9 mouse cellular contexts compared by ENCODE assay signal in the genomic region with DNA sequence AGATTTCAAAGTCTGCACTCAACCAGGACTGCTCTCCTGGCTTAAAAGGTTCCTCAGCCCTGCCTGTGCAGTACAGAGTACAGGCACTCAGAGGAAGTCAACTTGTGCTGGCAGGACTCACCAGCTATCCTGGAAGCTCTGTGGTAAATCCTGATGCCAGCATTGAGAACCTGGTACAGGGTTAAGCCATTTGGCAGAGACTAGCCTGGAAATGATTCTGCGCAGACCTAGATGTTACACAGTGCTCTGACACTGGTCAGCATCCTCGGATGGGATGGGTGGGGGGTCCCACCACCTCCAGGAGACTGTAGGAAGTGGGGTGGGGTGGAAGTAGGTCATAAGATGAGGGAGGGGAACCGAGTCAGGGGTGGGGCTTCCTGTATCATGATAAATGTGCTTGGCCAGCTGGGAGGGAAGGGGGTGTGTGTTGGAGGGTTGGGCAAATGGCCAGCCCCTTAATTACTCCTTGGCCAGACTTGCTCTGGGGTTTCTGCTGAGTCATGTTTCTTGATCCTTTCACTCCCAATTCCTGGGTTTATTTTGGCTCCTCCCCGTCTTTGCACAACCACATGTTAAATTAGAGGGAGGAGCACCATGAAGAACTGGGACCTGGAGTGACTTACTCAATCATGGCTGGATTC. TPM values are rescaled to one million over a fixed set of nuclear protein-coding genes. Genes with fewer than 3 reads are reported as not detected.
A peak's percentile ranks its signal among the peaks of the same experiment; 100 is the strongest.
DNase-seq lines count a peak whose midpoint lies in the region; ATAC-seq lines count a peak whose summit lies in the region.
"Had no signal": no experiment of that assay in that cellular context is flagged by ENCODE, and none has a peak within 500 bp of the region (broad histone marks: within the 10 kb centered on the region; RNA-seq: fewer than 3 reads in every experiment).

No protein-coding gene starts in this region.

- peak; percentile 67 for DNase-seq in gastrocnemius, adult 18-20 months (ENCODE audit: low spot score)
- DNase-seq in gastrocnemius, postnatal 14 days = no peak
- DNase-seq in R1 (ENCODE audit: low read depth, low spot score) = peak; percentile 84
- peak; percentile 80 to 83 for DNase-seq in heart, adult 9 months (ENCODE audit: low spot score in 2 of 2)
- peak; percentile 82 to 90 for DNase-seq in kidney, postnatal 36 days
- DNase-seq in mesoderm, embryonic 11.5 days (ENCODE audit: low read depth, low spot score) = peak; percentile 12
- no peak for DNase-seq in right cerebral cortex, postnatal 4 days
- DNase-seq in forebrain, embryonic 11.5 days (ENCODE audit: low spot score) = no peak

- 83% methylated on average over 4 of the region's 4 CpGs for WGBS in forebrain, embryonic 11.5 days

- H3K4me3 ChIP-seq in forebrain, embryonic 11.5 days (ENCODE audit: low read depth, low read length) = no peak overlapping the region
- H3K4me3 ChIP-seq: hindbrain, embryonic 15.5 days had no signal

- intact Hi-C loops in gastrocnemius, postnatal 14 days (cut with DNase I; ENCODE audit: low total_unique reads) = no loop called here

- no peaks in the 10 kb centered on the region; the same call in 1 of the 2 replicates for H3K4me1 ChIP-seq in forebrain, embryonic 11.5 days (replicated peaks; ENCODE audit: control insufficient read depth, insufficient read depth, low read length)

- no peaks in the 10 kb centered on the region for H3K9me3 ChIP-seq in forebrain, embryonic 11.5 days (ENCODE audit: control insufficient read depth, low read length)
- H3K9me3 ChIP-seq: hindbrain, embryonic 15.5 days had no signal

- no peak overlapping the region for H3K4me2 ChIP-seq in forebrain, embryonic 11.5 days (ENCODE audit: low read depth, low read length, severe bottlenecking)
- H3K4me2 ChIP-seq: hindbrain, embryonic 15.5 days had no signal

- H3K36me3 ChIP-seq in forebrain, embryonic 11.5 days (ENCODE audit: control insufficient read depth, insufficient read depth, low read length) = peaks cover 3% of the 10 kb centered on the region; the same call in 1 of the 2 replicates

- no peak for ATAC-seq in forebrain, embryonic 11.5 days (replicated peaks; ENCODE audit: low FRiP score)

- H3K27me3 ChIP-seq in forebrain, embryonic 11.5 days (ENCODE audit: control insufficient read depth, insufficient read depth, low read length) = no peaks in the 10 kb centered on the region
- H3K27me3 ChIP-seq: hindbrain, embryonic 15.5 days had no signal

- no peak overlapping the region for H3K27ac ChIP-seq in forebrain, embryonic 11.5 days (ENCODE audit: low read depth, low read length)
- H3K27ac ChIP-seq: hindbrain, embryonic 15.5 days had no signal

- no peak overlapping the region for H3K9ac ChIP-seq in forebrain, embryonic 11.5 days (ENCODE audit: low read length)
- H3K9ac ChIP-seq: hindbrain, embryonic 15.5 days had no signal

RNA-seq across cellular contexts. Expression of gene Mocs1, which starts 4.0 kb away (rescaled TPM):
- total RNA-seq in gastrocnemius, adult 18-20 months (2021) = 10 to 100 TPM; 16.5 to 16.9 TPM
- 10 to 100 TPM; 12.3 to 18.7 TPM for total RNA-seq in gastrocnemius, postnatal 14 days (2021)
- polyA plus RNA-seq in forebrain, embryonic 11.5 days (2014; fragmentation: Nextera tagmentation; extraction: Ambion mirVana) = 5.6 and 7.4 TPM in 2 replicates

Comparison
In these comparisons a context has a peak if more than half of its experiments do, and no peak if none do; other contexts are left out.
1. DNase-seq: peak in gastrocnemius, adult 18-20 months (single experiment), R1 (single experiment), heart, adult 9 months (2 of 2), kidney, postnatal 36 days (2 of 2) and mesoderm, embryonic 11.5 days (single experiment); none in gastrocnemius, postnatal 14 days (single experiment), right cerebral cortex, postnatal 4 days (single experiment) and forebrain, embryonic 11.5 days (single experiment).